Mouse (Mus musculus) liver, adult 2 months (tissue): Measurements from ENCODE around the gene Mustn1.

ENCODE experiments used
- CTCF ChIP-seq: fragments of 200-500 bp; IDR thresholded peaks from 2 replicates; pipeline ENCODE4 v1.5.1; 2011; ENCODE audit warnings: low read depth, low read length, control low read depth
- POLR2A ChIP-seq: fragments of 200-500 bp; IDR thresholded peaks from 2 replicates; pipeline ENCODE4 v1.6.1; 2011; ENCODE audit warnings: low read length, control low read depth; ENCODE audit not compliant: insufficient read depth; ENCODE audit errors: extremely low read depth

DNA sequence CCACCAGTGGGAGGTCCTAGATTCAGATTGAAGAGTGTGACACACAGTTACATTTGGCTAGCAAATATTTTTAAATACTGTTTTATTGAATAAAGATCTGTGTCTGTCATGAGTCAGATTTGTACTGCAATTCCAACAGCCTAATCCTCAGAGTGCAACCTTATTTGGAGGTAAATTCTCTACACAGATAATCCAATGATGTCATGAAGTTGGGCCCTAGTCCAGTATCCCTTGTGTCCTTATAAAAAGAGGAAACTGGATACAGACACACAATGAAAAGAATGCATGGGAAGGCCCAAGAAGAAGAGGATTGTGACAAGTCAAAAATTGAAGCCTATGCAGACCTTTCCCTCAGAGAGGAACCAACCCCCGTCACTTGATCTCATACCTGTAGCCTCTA lies 37.5 kb downstream of the Mustn1 start:
- TF ChIP-seq CTCF, result no peak
- TF ChIP-seq POLR2A, result no peak
